ENCODE assay signal across 20 mouse cellular contexts in genomic region chr15:96722228-96722627, GRCm38 (mm10). TPM values are rescaled to one million over a fixed set of nuclear protein-coding genes. Genes with fewer than 3 reads are reported as not detected.
A peak's percentile ranks its signal among the peaks of the same experiment; 100 is the strongest.
DNase-seq lines count a peak whose midpoint lies in the region; ATAC-seq and TF ChIP-seq lines count a peak whose summit lies in the region.
"Had no signal": no experiment of that assay in that cellular context is flagged by ENCODE, and none has a peak within 500 bp of the region (broad histone marks: within the 10 kb centered on the region; RNA-seq: fewer than 3 reads in every experiment).

No protein-coding gene starts in this region.

- peak overlapping the region; percentile 75 for H3K4me3 ChIP-seq in E14TG2a.4 (replicated peaks; ENCODE audit: low read length)
- H3K4me3 ChIP-seq in ES-E14 (ENCODE audit: insufficient read depth in 1 of 2, low read depth in 1 of 2, low read length in 2 of 2, poor library complexity in 1 of 2, severe bottlenecking in 1 of 2), result peak overlapping the region; percentile 40 to 55
- no peak overlapping the region for H3K4me3 ChIP-seq in stomach, postnatal 0 days (ENCODE audit: low read depth, low read length)
- H3K4me3 ChIP-seq: embryonic facial prominence, embryonic 13.5 days; forebrain, embryonic 12.5 days; heart, embryonic 13.5 days; hindbrain, embryonic 12.5 days had no signal

- peak overlapping the region; percentile 16; the same call in 1 of the 2 replicates for H3K27ac ChIP-seq in ES-E14 (ENCODE audit: insufficient read depth, low read depth, low read length, poor library complexity, severe bottlenecking)
- no peak overlapping the region for H3K27ac ChIP-seq in stomach, postnatal 0 days (replicated peaks)
- H3K27ac ChIP-seq: embryonic facial prominence, embryonic 13.5 days; forebrain, embryonic 12.5 days; heart, embryonic 13.5 days; hindbrain, embryonic 12.5 days had no signal

- no peak for TF ChIP-seq EP300 in stomach, postnatal 0 days (optimal IDR thresholded peaks at IDR 0.05)

- H3K27me3 ChIP-seq in E14TG2a.4 (ENCODE audit: insufficient read depth, low read length), result no peaks in the 10 kb centered on the region
- H3K27me3 ChIP-seq in stomach, postnatal 0 days (ENCODE audit: control insufficient read depth, insufficient read depth, low read length), result no peaks in the 10 kb centered on the region
- H3K27me3 ChIP-seq: embryonic facial prominence, embryonic 13.5 days; forebrain, embryonic 12.5 days; heart, embryonic 13.5 days; hindbrain, embryonic 12.5 days had no signal

- TF ChIP-seq CTCF in E14TG2a.4 (conservative IDR thresholded peaks at IDR 0.05; ENCODE audit: low read length), result no peak
- TF ChIP-seq CTCF in stomach, postnatal 0 days (IDR thresholded peaks at IDR 0.05; ENCODE audit: low read depth), result no peak

- no peak overlapping the region for H3K4me2 ChIP-seq in stomach, postnatal 0 days (replicated peaks; ENCODE audit: low read depth)
- H3K4me2 ChIP-seq: embryonic facial prominence, embryonic 13.5 days; forebrain, embryonic 12.5 days; heart, embryonic 13.5 days; hindbrain, embryonic 12.5 days had no signal

- ATAC-seq in granulocyte monocyte progenitor cell, adult 5-6 weeks (replicated peaks; ENCODE audit: poor library complexity, severe bottlenecking), result peak; percentile 70
- ATAC-seq in stomach, postnatal 0 days (ENCODE audit: low FRiP score, low TSS enrichment), result peak; percentile 73
- ATAC-seq: forebrain, postnatal 0 days; hindbrain, embryonic 16.5 days; inflammation-experienced regulatory T-cells, adult 6 months had no signal

- in situ Hi-C loops in ES-E14 (cut with MboI; ENCODE audit: low sequenced_read_pairs in 2 of 2, unreplicated experiment in 2 of 2), result no loop called here

- DNase-seq in ES-E14 (ENCODE audit: low read depth, low spot score), result no peak
- no peak for DNase-seq in stomach, postnatal 0 days (ENCODE audit: low spot score)
- no peak for DNase-seq in left cerebral cortex, postnatal 25 days (ENCODE audit: low spot score in 2 of 2)
- no peak for DNase-seq in ovary, postnatal 14 days (ENCODE audit: low spot score)
- DNase-seq in urinary bladder, adult 2 months (ENCODE audit: low spot score), result no peak
- DNase-seq: adrenal gland, postnatal 25 days; cerebellum, adult 18-20 months; cerebellum, adult 9-11 months; cerebellum, postnatal 36 days; forebrain, postnatal 0 days; gastrocnemius, postnatal 14 days; heart, postnatal 36 days had no signal

- WGBS in stomach, postnatal 0 days, result 72% methylated on average over 7 of the region's 7 CpGs

- H3K36me3 ChIP-seq in E14TG2a.4 (ENCODE audit: insufficient read depth, low read length) (no peaks in the 10 kb centered on the region), ES-E14 (ENCODE audit: control insufficient read depth, insufficient read depth, low read length, poor library complexity, severe bottlenecking) (peaks cover 2% of the 10 kb centered on the region; the same call in 1 of the 2 replicates)
- no peaks in the 10 kb centered on the region for H3K36me3 ChIP-seq in stomach, postnatal 0 days (ENCODE audit: control insufficient read depth, insufficient read depth, low read length)
- H3K36me3 ChIP-seq: embryonic facial prominence, embryonic 13.5 days; forebrain, embryonic 12.5 days; heart, embryonic 13.5 days; hindbrain, embryonic 12.5 days had no signal

- H3K9me3 ChIP-seq in E14TG2a.4 (ENCODE audit: low read length), result no peaks in the 10 kb centered on the region
- H3K9me3 ChIP-seq in ES-E14 (ENCODE audit: control insufficient read depth, insufficient read depth, low read depth, low read length), result no peaks in the 10 kb centered on the region
- H3K9me3 ChIP-seq in stomach, postnatal 0 days (ENCODE audit: control insufficient read depth, low read length), result no peaks in the 10 kb centered on the region
- H3K9me3 ChIP-seq: embryonic facial prominence, embryonic 13.5 days; forebrain, embryonic 12.5 days; heart, embryonic 13.5 days; hindbrain, embryonic 12.5 days had no signal

- intact Hi-C loops in left cerebral cortex, postnatal 25 days (cut with DNase I), result no loop called here

- no peak overlapping the region for H3K9ac ChIP-seq in ES-E14 (ENCODE audit: insufficient read depth, low read depth, low read length, poor library complexity, severe bottlenecking)
- no peak overlapping the region for H3K9ac ChIP-seq in stomach, postnatal 0 days (ENCODE audit: low read length)
- H3K9ac ChIP-seq: embryonic facial prominence, embryonic 13.5 days; forebrain, embryonic 12.5 days; forebrain, postnatal 0 days; heart, embryonic 13.5 days; hindbrain, embryonic 12.5 days had no signal

- peaks cover 67% of the 10 kb centered on the region for H3K4me1 ChIP-seq in E14TG2a.4 (replicated peaks; ENCODE audit: low read depth, low read length)
- peaks cover 0 to 7% of the 10 kb centered on the region in 2 experiments; a peak in 2 of 4 replicates for H3K4me1 ChIP-seq in ES-E14 (ENCODE audit: control insufficient read depth in 2 of 2, insufficient read depth in 2 of 2, low read length in 2 of 2, poor library complexity in 1 of 2)
- H3K4me1 ChIP-seq in stomach, postnatal 0 days (replicated peaks; ENCODE audit: control insufficient read depth, insufficient read depth), result no peaks in the 10 kb centered on the region
- H3K4me1 ChIP-seq: forebrain, embryonic 12.5 days; heart, embryonic 13.5 days; hindbrain, embryonic 12.5 days had no signal

TF ChIP-seq in ES-E14, 5 proteins besides CTCF, POLR2A, EP300 and RAD21:
- TF ChIP-seq HCFC1 (IDR thresholded peaks at IDR 0.05; ENCODE audit: borderline replicate concordance, insufficient read depth, low read length) (no peak), MAFK (IDR thresholded peaks at IDR 0.05; ENCODE audit: insufficient read depth, low read depth, low read length) (no peak), CHD2 (IDR thresholded peaks at IDR 0.05; ENCODE audit: low read depth, low read length) (no peak), ZNF384 (IDR thresholded peaks at IDR 0.05; ENCODE audit: low read depth, low read length) (no peak), ZC3H11A (IDR thresholded peaks at IDR 0.05; ENCODE audit: borderline replicate concordance, low read depth, low read length) (no peak)

RNA-seq across cellular contexts. Expression of gene Slc38a2, which starts 22.7 kb away (rescaled TPM):
- 262 and 326 TPM in 2 replicates for total RNA-seq in ES-E14 (2012; rRNA removed)
- 89.2 and 112 TPM in 2 replicates for total RNA-seq in granulocyte monocyte progenitor cell, adult 5-6 weeks (2014; fragmentation: Nextera tagmentation)
- 84.0 and 92.8 TPM in 2 replicates for total RNA-seq in granulocyte monocyte progenitor cell, adult 5-6 weeks (2017)
- polyA plus RNA-seq in stomach, postnatal 0 days (2015; fragmentation: Nextera tagmentation; extraction: Ambion mirVana), result 55.3 and 63.0 TPM in 2 replicates
- total RNA-seq in left cerebral cortex, postnatal 25 days (2021), result 10 to 100 TPM; 81.3 to 86.1 TPM
- 89.3 and 90.6 TPM in 2 replicates for polyA plus RNA-seq in urinary bladder, adult 2 months (2012; rRNA removed)
